Mouse (Mus musculus) thymus, postnatal 10 days (tissue): ENCODE measurements around the gene Fbxw8.
A peak's percentile ranks its signal among the peaks of the same experiment; 100 is the strongest.

ENCODE experiments used
- DNase-seq, 2 experiments: peaks; one replicate each; pipeline ENCODE4 v3.0.0; 2021; ENCODE audit warnings: low spot score in 2 of 2

Gene Fbxw8

DNA sequence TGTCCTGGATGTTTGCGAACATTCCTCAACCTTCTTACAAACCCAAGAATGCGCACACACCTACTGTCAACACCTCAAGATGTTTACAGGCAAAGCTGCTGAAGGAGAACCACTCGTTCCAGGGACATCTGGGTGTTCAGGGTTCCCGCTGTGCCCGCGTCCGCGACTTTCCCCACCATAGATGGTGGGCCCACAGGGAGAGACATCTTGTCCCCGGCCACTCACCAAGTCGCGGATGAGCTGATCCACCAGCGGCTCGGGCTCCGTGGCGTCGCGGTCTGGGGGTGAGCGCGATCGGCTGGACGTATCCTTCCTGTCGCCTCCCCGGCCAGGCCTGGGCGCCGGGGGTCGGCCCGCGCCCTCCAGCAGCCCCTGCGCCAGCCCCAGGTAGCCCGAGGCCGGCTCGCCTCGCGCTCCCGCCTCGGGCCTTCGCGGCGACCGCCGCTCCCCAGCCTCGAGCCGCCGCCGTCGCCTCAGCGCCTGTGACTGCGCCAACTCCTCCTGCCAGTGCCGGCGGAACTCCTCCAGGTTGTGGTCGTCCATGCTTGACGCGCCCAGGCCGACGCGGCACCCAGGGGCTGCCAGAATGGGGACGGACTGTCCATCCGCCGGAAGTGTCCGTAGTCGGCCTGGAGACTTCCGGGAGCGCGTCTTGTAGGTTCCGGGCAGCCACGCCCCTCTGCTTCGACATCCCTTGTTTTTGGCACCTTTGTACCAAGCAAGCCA lies at the start of gene Fbxw8:
TSS of gene Fbxw8 (minus strand) at position 626 of the 726 bp plus-strand sequence.
- peak; percentile 7 to 25 for DNase-seq

DNA sequence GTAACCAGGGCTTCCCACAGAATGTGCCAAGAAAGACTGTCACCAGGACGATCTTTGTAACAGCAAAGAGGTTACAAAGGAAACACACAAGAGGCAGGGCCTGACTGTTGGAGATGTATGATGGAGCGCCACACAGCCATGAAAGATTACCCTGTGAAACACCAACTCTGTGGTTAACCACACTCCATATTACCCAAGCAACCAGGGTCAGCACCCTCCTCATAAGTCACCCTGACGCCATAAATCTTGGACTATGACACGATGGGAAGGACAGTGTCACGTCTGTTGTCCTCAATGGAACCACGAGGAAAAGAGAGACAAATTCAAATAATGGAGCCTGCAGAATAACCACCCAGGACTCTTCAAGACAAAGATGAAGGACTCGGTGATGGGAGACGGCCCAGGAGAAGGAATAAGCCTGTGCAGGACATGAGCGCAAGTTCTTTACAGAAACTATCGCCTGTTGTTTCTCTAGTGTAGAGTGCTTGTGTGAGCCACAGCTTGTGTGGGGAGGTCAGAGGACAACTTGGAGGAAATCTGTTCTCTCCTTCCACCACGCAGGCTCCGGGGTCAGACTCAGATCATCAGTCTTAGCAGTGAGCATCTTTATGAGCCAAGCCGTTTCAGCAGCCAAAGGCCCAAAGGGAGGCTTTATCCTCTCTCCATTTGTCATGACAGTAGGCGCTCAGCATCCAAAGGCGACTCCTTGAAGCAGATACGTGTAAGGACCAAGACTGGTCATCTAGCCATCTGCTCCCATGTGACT lies 49.6 kb upstream of the Fbxw8 start:
- no peak for DNase-seq

- DNase-seq: no peak
Measured at GRCm38 (mm10) chr5:118199670-118200069, 44.4 kb upstream of the Fbxw8 start.

- no peak for DNase-seq
Measured at GRCm38 (mm10) chr5:118197421-118197820, 42.2 kb upstream of the Fbxw8 start.

DNA sequence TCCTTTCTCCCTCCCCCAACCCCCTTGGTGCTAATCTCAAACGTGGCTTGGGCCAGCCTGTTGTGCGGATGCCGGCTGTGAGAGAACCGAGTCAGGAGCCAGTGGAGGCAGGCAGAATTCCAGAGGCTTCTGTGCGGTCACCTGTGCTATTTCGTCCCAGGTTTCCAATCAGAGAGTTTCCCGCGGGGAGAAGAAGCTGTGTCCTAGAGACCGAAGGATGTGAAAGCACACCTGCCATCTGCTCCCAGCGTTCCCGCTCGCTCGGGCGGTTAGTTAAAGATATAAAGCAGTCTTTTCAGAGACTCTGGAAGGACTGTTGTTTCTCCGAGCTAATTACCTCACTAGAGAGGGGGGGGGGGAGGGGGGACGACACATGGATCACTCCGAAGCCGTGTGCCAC lies 37.0 kb upstream of the Fbxw8 start:
- no peak for DNase-seq

DNA sequence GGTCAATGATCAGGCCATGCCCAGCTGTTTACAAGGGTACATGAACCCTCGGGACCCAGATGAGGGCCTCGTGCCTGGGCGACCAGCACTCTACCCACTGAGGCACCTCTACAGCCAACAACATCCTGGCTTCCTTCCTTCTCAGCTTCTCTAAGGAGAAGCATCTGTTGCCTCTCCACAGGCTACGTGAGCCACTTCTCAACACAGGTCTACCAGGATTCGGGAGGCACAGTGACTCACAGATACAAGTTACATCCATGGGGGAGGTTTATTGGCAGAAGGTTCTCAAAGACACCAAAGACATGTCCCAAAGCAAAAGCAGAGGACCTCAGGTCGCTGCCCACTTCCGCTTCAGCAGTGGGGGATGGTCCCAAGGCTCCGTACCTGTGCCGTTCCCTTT lies 35.2 kb upstream of the Fbxw8 start:
- no peak for DNase-seq

- no peak for DNase-seq
Measured at GRCm38 (mm10) chr5:118188356-118188755, 33.1 kb upstream of the Fbxw8 start.

DNA sequence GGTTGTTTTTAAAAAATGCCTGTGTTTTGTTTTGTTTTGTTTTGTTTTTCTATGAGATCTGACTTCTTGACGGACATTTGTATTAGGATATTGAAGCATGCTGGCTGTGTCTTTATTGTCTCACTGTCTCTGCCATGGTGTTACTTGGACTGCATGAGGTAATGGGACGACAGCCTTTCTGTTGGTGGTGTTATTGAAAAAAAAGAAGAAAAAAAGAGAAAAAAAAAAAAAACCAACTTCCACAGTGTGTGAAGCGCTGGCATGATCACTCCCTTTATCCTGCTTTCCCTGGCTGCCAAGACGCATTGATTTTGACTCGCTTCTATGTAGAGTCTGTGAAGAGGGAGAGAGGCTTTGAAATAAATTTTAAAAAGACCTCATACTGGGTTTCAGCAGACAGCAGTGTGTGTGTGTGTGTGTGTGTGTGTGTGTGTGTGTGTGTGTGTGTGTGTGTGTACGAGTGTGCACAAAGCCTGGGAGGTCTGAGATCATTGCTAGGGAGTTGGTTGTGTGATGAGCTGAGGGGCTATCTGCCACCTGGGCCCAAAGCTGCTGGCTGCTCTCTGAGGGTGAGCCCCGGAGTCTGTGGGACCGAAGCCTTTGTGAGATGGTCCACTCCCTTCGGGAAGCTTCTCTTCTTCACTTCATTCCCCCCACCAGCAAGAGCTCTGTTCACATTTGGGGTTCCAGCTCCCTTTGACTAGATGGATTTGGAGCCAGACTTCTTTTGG lies 31.8 kb upstream of the Fbxw8 start:
- DNase-seq: no peak

GRCm38 (mm10) chr5:118177640-118178039 lies 22.4 kb upstream of the Fbxw8 start:
- DNase-seq: no peak

GRCm38 (mm10) chr5:118175137-118175536 lies 19.9 kb upstream of the Fbxw8 start:
- DNase-seq: no peak

GRCm38 (mm10) chr5:118174310-118175009 lies 19.2 kb upstream of the Fbxw8 start:
- DNase-seq: no peak

DNA sequence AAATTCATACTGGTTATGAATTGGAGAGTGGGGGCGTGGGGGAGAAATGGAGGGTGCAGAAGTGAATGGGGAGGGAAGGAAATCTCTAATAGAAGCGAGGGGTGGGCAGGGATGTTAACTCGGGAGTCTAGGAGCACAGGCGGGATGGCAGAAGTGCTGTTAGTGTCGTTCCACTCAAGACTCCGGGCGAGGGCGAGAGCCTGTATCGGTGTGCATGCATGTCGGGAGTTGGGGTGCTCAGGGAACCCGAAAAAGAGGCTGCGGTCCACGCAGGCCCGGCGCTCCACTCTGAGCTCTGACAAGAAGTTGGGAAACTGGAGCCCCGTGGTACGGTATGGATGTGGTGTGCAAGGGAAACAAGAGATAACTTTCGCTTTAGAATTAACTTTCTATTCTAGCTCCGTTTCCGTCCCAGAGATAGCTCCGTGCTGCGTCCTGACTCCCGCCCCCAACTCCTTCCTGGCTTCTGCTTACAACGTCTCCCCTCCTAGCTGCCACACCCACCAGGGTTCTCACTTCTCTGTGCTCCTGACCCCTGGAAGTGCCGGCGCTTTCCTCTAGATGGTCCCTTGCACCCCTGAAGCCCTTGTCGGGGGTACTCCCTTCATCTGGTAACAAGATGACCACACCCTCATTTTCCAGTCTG lies 16.9 kb upstream of the Fbxw8 start:
- no peak for DNase-seq

GRCm38 (mm10) chr5:118171665-118172064 lies 16.4 kb upstream of the Fbxw8 start:
- DNase-seq: no peak

DNA sequence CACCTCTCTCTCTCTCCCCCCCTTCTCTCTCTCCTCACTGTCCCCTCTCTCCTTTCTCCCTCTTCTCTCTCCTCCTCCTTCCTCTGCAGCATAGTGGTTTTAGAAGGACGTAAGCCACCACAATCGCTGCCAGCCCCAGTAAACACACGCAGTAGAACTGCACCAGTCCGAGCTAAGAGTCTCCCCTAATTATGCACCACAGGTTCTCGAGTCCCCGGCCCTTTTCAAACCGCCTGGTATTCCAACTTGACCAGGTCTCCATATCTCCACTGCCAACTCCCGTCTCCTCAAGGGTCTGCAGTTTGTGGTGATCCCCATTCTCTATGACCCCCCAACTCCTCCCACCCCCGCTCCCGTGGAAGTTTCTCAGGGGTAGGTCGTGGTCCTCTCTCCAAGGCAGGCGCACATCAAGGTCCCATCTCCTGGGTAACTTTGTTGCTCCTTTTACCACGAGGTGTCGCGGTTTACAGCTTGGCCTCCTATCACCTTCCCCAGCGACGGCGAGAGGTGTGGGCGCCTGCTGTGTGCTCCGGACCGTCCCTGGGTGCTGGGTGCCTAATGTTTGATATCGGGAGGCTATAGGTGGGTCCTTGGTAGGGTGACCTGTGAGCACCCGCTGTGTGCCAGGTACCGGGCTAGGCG lies 15.7 kb upstream of the Fbxw8 start:
- no peak for DNase-seq

DNA sequence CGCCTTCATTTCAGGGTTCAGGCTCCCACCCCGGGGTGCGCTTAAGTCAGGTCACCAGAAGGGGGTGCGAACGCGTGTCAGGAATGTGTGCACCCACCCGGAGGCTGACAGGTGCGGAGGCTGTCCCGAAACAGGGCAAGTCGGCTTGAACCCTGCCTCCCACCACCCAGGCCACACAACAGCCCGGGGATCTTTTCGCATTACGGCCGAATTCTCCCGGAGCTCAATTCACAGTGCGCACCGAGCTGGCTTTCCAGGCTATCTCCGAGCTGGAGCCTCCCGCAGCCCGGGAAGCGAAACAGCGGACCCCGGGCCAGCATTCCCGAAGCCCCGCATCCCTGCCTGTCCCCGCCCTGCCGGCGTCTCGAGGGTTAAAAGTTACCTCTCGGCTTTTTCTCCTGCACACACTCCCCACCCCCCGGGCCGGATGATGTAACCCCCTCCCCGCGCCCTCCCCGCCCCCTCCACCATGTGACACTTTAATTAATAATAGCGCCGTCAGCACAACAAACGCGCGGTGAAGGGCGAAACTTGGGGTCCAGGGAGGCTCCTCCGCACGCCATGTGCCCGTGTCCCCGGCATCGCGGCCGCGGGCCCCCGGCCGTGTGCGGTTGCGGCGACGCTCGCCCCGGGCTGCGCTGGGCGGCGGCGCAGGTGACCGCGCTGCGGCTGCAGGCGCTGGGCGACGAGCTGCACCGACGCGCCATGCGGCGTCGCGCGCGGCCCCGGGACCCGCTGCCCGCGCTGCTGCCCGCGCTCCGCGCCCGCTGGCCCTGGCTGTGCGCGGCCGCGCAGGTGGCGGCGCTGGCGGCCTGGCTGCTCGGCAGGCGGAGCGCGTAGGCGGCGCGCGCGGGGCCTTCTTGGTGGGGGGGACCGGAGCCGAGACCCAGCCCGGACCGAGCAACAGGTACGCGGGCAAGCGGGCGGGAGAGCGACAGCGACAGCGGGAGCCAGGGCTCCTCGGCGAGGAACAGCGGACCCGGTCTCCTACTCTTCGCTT lies 14.3 kb upstream of the Fbxw8 start:
- peak; percentile 9 to 47 for DNase-seq

DNA sequence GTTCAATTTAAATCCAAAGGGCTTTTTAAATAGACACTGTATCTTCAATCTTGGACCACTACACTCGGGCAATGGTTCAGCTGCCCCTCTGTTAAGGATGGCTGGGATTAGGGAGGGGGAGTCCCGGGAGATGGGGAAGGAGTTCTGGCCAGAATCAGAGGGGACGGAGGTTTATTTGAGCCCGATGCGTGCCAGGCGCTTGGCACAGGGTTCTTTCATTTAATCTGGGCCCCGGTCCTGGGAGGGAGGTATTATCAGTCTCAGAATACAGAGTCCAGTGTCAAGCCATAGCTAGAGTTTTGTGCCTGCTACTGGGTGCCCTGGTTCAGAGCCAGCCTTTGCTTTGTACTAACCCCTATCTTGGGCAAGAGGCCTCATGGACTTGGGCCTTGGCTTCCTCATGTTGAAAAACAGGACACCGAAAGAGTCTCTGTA lies 12.3 kb upstream of the Fbxw8 start:
- no peak for DNase-seq

DNA sequence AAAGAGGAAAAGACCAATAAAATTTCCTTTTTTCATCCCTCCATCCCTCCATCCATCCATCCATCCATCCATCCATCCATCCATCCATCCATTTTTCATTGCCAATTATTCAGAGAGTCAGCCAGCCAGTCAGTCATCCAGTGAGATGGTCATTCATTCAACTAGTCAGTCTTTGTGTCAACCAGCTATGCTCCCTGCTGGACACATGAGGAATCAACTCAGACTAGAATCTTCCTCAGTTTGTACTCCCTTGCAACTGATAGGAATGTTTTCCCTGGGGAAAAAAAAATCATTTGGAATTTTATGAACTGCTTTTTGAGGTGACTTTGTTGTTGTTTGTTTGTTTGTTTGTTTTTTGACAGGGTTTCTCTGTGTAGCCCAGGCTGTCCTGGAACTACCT lies 10.2 kb upstream of the Fbxw8 start:
- DNase-seq: no peak

- DNase-seq: no peak
Measured at GRCm38 (mm10) chr5:118164581-118164980, 9.3 kb upstream of the Fbxw8 start, which contains the start of gene Hrk. Gene Hrk, plus strand, starts transcription at chr5:118164648.

DNA sequence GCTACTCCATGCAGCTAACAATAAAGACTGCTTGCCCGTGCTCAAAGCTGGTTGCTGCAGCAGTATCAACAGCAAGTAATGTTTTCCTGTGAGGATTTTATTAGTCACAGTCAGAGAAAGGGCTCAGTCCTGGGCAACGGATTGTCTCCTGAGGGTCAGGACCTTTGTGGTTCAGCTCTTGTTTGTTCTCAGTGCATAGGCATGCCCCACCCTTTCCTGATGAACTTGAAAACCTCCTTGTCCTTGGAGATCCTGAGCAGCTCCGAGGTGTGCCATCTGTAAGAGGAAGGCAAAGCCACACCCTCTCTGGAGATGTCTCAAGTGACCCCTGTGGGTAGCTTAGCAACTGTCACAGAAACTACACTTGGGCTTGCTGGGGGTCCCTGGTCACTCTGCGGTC lies 5.4 kb upstream of the Fbxw8 start:
- DNase-seq: no peak

DNA sequence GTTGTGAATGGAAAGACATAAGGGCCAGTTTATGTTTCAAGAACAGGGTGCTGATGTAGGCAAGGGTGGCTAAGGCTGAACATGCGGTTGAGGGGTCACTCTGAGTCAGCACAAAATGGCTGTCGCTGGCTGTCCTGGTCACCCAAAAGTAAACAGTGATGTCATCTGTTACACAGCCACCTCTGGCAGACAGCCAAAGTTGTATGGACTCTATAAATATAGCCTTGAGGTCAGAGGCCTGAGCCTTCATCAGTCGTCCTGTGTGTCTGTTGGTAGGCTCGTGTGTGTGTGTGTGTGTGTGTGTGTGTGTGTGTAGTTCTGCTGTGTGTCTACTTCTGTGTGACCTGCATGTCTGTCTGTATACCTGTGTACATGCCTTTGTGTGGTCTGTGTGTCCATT lies 1.7 kb upstream of the Fbxw8 start:
- DNase-seq: no peak
